Mouse (Mus musculus) limb, embryonic 11.5 days (tissue): ENCODE data around the gene Pkig. TPM values are rescaled to one million over a fixed set of nuclear protein-coding genes. Genes with fewer than 3 reads are reported as not detected.

Experiments used
- ATAC-seq: fragments of 200-750 bp; cut with Nextera tagmentation; 2 replicates; pipeline ENCODE4 v1.8.0; 2017; ENCODE audit warnings: low read depth; ENCODE audit not compliant: insufficient number of reproducible peaks, low FRiP score, low TSS enrichment
- DNase-seq: peaks from one replicate; pipeline ENCODE4 v3.0.0-alpha.2; 2015; ENCODE audit warnings: low spot score
- H3K27ac ChIP-seq: fragments of 300-500 bp; sonication (generic); replicated peaks from 2 replicates; pipeline ENCODE4 v1.5.1; 2014; ENCODE audit warnings: low read depth, mild to moderate bottlenecking, low read length
- H3K27me3 ChIP-seq: fragments of 300-500 bp; sonication (generic); 2 replicates; pipeline ENCODE4 v1.6.1; 2014; ENCODE audit warnings: mild to moderate bottlenecking, low read length, mixed read lengths; ENCODE audit not compliant: control insufficient read depth, insufficient read depth
- H3K36me3 ChIP-seq: fragments of 300-500 bp; sonication (generic); 2 replicates; pipeline ENCODE4 v1.6.1; 2014; ENCODE audit warnings: mild to moderate bottlenecking, low read length, moderate library complexity, mixed read lengths; ENCODE audit not compliant: control insufficient read depth, insufficient read depth
- H3K4me1 ChIP-seq: fragments of 300-500 bp; sonication (generic); 2 replicates; pipeline ENCODE4 v1.6.1; 2014; ENCODE audit warnings: low read length, mixed read lengths; ENCODE audit not compliant: control insufficient read depth, insufficient read depth
- H3K4me2 ChIP-seq: fragments of 300-500 bp; sonication (generic); 2 replicates; pipeline ENCODE4 v1.6.1; 2014; ENCODE audit warnings: low read depth, mild to moderate bottlenecking, moderate library complexity; ENCODE audit not compliant: severe bottlenecking
- H3K4me3 ChIP-seq: fragments of 300-500 bp; sonication (generic); 2 replicates; pipeline ENCODE4 v1.5.1; 2014; ENCODE audit warnings: low read depth, low read length
- H3K9ac ChIP-seq: fragments of 300-500 bp; sonication (generic); 2 replicates; pipeline ENCODE4 v1.6.1; 2014; ENCODE audit warnings: mild to moderate bottlenecking, low read length
- H3K9me3 ChIP-seq: fragments of 300-500 bp; sonication (generic); 2 replicates; pipeline ENCODE4 v1.6.1; 2016; ENCODE audit warnings: low read length; ENCODE audit not compliant: control insufficient read depth
- WGBS: fragments of 180-500 bp; shearing (Covaris S2); extraction: QIAGEN DNeasy Blood & Tissue Kit; methylation state at CpG from one replicate; pipeline ENCODE4 v1.1.7; 2014; 5-methylcytosine and 5-hydroxymethylcytosine counted together
- polyA plus RNA-seq: library from polyadenylated mRNA; unstranded; fragments of >200 nt; fragmentation: Nextera tagmentation; extraction: Ambion mirVana; gene quantifications from 2 replicates; pipeline ENCODE4 v1.2.1, GENCODE M21; 2014

Pkig gene
- 174 and 177 TPM in 2 replicates for polyA plus RNA-seq

DNA sequence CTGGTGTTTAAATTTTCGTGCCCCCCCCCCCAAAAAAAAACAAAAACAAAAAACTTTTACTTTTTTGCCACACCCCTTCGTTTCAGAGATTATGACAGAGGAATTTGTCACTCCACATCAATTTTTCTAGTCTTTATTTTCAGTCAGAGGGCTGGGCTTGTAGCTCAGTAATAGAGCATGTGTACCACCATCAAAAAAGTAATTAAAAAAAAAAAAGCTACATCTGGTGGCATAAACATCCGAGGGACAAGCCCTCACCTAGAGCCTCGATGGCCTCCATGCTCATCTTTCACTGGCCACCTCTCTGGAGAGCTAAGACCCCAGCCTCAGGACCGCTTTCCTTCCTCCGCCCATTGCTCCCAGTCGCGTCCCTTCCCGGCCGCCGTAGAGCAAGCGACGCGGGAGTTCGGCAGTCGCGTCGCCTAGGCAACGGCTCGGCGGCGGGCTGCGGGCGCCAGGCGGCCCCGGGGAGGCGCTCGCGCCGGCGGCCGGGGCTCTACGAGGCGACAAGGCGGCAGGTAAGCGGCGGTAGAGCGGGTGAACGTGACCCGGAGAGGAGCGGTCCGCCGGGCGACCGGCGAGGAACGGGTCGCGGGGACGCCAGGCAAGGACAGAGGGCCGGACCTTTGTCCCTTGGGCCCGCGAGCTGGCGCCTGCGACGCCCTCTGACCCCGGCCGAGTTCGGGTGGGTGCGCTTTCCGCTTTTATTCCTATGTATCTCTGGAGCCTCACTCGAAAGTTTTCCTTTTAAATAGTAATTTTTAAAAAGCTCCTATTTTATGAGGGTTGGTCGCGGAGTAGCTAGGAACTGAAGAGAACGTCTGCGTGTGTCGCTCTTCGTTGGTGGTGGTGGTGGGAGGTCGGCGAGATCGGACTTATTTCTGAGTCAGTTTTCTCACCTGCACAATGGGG is at the start of gene Pkig:
Gene Pkig (plus strand): TSS at position 412 of the 912 bp plus-strand sequence.
- Histone ChIP-seq H3K9ac (peak within 1 kb of the TSS; percentile 82), H3K4me3 (peak within 1 kb of the TSS; percentile 81), H3K4me2 (peak within 1 kb of the TSS; percentile 47), H3K36me3 (no peaks in the 10 kb centered on the region), H3K27me3 (no peaks in the 10 kb centered on the region), H3K27ac (peak within 1 kb of the TSS; percentile 71; the same call in 1 of the 2 replicates), H3K9me3 (no peaks in the 10 kb centered on the region), H3K4me1 (peaks cover 3% of the 10 kb centered on the region; the same call in 1 of the 2 replicates)
- WGBS: under 1% methylated on average over 71 of the region's 71 CpGs
- ATAC-seq: peak; percentile 90
- peak; percentile 94 for DNase-seq

DNA sequence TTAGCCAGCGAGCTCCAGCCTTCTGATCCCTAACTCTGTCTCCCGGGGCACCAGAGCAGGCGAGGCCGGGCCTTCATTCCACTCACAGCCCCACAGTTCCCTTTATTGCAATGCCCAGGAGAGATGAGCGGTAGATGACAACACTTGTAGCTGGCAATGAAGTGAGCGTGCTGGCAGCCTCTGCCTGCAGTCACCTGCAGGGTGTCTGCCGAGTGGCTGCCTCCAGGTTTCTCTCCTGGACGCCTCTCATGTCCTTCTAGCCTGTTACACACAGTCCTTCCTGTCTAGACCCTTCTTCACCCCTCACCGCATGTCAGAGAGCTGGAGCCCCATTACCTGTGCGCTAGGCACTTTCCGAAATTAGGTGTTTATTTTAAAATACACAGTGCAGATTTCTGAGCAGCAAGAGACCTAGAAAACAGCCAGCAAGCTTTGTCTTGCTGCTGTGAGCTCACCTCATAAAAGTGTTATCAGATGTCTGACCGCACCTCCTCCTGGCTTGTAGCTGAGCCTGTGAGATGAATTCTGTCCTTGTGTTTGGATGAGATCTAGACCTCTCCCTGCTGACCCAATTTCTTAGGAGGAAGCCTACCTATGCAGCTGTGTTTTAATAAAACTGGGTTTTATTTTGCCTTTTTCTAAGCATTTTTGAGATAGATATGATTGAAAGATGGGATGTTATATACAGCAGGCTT is 48.8 kb upstream of the Pkig start:
- 85% methylated on average over 12 of the region's 12 CpGs for WGBS

DNA sequence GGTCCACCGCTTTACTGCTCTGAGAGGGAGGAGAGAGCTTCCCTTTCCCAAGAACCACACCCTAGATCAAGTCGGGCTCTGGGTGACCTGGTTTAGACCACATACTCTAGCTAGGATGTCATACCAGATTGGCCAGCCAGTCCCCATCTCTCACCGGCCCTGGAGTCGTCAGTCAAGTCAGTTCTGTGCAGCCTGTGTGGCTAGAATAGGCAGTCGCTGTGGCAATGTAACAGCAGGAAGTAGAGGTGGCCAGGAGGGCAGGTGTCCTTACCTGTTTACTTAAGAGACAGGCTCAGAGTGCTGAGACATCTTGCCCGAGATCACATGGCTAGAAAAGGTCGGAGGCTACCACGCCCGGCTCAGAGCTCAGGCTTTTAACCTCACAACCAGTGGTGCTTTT is 47.0 kb upstream of the Pkig start:
- ATAC-seq (no peak), DNase-seq (no peak)
- 62% methylated on average over 9 of the region's 9 CpGs for WGBS
- no peaks in the 10 kb centered on the region for H3K9me3 ChIP-seq
- H3K4me3 ChIP-seq: no peak overlapping the region
- no peak overlapping the region for H3K27ac ChIP-seq
- H3K4me2 ChIP-seq: no peak overlapping the region
- H3K36me3 ChIP-seq: peaks cover 11% of the 10 kb centered on the region
- H3K9ac ChIP-seq: no peak overlapping the region
- no peaks in the 10 kb centered on the region for H3K4me1 ChIP-seq
- H3K27me3 ChIP-seq: no peaks in the 10 kb centered on the region

More for the DNA sequence above, 48.8 kb upstream of the Pkig start:
- Histone ChIP-seq H3K4me1 (no peaks in the 10 kb centered on the region), H3K36me3 (peaks cover 5% of the 10 kb centered on the region), H3K27me3 (no peaks in the 10 kb centered on the region), H3K4me3 (no peak overlapping the region), H3K27ac (no peak overlapping the region), H3K9ac (no peak overlapping the region), H3K4me2 (no peak overlapping the region), H3K9me3 (no peaks in the 10 kb centered on the region)
- ATAC-seq (no peak), DNase-seq (no peak)

DNA sequence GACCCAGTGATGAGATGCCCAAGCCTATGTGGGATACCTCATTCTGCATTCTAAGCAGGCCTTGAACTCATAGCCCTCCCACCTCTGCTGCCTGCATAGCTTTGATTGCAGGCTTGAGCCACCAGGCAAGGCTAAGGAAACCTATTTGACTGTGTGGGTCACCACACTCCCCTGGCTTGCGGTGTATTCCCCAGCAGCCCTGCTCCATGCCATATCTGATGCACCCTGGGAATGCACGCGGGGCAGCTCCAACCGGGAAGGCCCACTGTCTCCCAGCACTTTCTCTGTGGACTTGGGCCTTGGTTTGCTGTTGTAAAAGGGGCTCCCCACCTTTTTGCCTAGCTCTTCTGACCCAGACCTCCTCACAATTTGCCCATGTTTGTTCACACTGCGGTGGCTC is 45.0 kb upstream of the Pkig start:
- WGBS: 92% methylated on average over 5 of the region's 5 CpGs
- no peak overlapping the region for H3K4me3 ChIP-seq
- H3K9me3 ChIP-seq: no peaks in the 10 kb centered on the region
- no peak overlapping the region for H3K9ac ChIP-seq
- no peaks in the 10 kb centered on the region for H3K27me3 ChIP-seq
- no peak for DNase-seq
- no peak for ATAC-seq
- H3K36me3 ChIP-seq: peaks cover 11% of the 10 kb centered on the region
- no peaks in the 10 kb centered on the region for H3K4me1 ChIP-seq
- no peak overlapping the region for H3K4me2 ChIP-seq
- no peak overlapping the region for H3K27ac ChIP-seq

DNA sequence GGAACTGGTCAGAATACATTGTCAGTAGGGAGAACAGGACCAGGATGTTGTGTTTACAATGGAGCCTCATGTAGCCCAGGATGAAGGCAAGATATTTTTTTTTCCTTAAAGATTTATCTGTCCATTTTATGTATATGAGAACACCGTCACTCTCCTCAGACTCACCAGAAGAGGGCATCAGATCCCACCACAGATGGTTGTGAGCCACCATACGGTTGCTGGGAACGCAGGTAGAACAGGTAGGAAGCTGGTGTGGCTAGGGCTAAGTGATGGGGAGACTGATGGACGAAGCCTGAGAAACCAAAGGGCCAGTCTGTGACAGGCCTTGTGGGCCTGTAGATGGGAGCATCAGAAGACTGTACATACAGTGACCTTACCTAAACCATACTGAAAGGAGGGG is 44.2 kb upstream of the Pkig start:
- no peaks in the 10 kb centered on the region for H3K4me1 ChIP-seq
- H3K36me3 ChIP-seq: peaks cover 11% of the 10 kb centered on the region
- DNase-seq (no peak), ATAC-seq (no peak)
- no peak overlapping the region for H3K9ac ChIP-seq
- H3K27ac ChIP-seq: no peak overlapping the region
- H3K9me3 ChIP-seq: no peaks in the 10 kb centered on the region
- H3K4me3 ChIP-seq: no peak overlapping the region
- no peak overlapping the region for H3K4me2 ChIP-seq
- no peaks in the 10 kb centered on the region for H3K27me3 ChIP-seq
- WGBS: 92% methylated on average over 4 of the region's 4 CpGs

DNA sequence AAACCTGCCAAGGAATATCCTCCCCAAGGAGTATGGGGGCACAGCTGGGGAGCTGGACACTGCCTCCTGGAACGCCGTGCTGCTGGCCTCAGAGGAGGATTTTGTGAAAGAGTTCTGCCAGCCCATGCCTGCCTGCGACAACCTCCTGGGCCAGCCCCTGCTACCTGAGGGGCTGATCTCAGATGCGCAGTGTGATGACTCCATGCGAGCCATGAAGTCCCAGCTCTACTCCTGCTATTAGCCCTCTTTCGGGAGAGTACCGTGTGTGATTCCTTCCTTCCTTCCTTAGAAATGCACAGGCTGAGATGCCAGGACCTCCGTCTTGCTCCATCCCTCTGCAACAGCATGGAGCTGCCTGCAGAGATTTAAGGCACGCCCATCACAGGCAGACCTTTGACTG is 42.8 kb upstream of the Pkig start:
- Histone ChIP-seq H3K4me2 (no peak overlapping the region), H3K27ac (no peak overlapping the region), H3K4me1 (no peaks in the 10 kb centered on the region), H3K4me3 (no peak overlapping the region), H3K36me3 (peaks cover 11% of the 10 kb centered on the region), H3K9me3 (no peaks in the 10 kb centered on the region), H3K9ac (no peak overlapping the region), H3K27me3 (no peaks in the 10 kb centered on the region)
- DNase-seq (no peak), ATAC-seq (no peak)
- 94% methylated on average over 9 of the region's 9 CpGs for WGBS

DNA sequence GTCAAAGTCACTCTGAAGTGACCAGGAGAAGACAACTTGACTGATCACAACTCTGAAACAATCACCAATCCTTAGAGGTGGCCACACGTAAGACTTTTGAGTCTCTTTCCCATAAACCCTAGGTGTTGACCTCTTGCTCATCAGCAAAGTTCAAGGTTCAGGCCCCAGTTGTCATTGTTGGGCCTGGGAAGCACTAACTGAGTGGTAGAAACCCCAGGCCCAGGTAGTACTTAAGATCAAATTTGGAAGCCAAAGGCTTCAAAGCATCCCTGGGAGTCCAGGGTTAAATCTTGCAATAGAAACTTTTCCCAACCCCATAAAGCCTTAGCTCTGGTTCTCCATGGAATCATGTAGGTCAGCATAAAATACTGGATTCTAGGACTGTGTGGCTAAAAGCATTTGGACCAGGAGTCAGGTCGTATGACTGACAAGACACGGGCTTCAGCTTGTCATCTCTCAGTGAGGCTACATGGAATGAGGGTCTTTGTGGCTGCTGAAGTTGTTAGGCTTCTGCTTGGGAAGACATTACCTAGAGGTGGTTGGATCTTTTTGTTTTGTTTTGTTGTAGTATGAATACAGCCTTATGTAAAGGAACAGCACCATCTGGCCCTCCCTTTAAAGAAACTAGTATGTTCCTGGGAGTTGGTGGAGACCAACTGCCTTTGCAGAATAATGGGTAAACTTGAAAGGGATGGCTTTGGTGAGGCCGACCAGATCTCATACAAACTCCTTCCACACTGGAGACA is 42.1 kb upstream of the Pkig start:
- Histone ChIP-seq H3K27ac (no peak overlapping the region), H3K9ac (no peak overlapping the region), H3K36me3 (peaks cover 13% of the 10 kb centered on the region), H3K27me3 (no peaks in the 10 kb centered on the region), H3K4me3 (no peak overlapping the region), H3K4me2 (no peak overlapping the region), H3K4me1 (no peaks in the 10 kb centered on the region), H3K9me3 (no peaks in the 10 kb centered on the region)
- DNase-seq (no peak), ATAC-seq (no peak)
- WGBS: 89% methylated on average over 4 of the region's 4 CpGs

DNA sequence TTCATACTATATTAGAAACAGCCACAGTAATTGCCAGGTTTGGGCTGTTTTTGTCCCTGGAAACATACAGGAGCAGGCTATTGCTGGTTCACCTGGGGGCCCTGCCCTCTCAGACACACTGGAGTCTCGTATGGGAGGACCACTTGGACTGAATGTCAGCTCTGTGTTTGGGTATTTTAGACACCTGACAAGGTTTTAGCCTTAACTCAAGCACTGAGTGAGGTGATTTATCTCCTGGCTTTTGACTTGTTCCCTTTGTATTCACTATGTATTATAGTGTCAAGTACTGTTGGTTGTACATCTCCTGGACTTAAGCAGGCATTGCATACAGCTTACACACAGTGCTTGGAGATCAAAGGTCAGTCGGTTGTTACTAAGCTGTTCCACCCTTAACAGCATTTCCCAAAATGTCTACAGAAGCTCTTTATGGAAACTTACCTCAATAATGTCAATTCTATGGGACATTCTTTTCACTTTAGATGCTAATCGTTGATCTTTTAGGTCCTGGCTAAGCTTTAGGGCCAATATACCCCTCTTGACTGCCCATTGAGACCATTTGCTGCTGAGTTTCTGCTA is 41.4 kb upstream of the Pkig start:
- H3K4me3 ChIP-seq: no peak overlapping the region
- H3K4me2 ChIP-seq: no peak overlapping the region
- H3K9me3 ChIP-seq: no peaks in the 10 kb centered on the region
- no peak for ATAC-seq
- H3K4me1 ChIP-seq: no peaks in the 10 kb centered on the region
- WGBS: 89% methylated on average over 3 of the region's 3 CpGs
- DNase-seq: no peak
- no peaks in the 10 kb centered on the region for H3K27me3 ChIP-seq
- H3K9ac ChIP-seq: no peak overlapping the region
- H3K36me3 ChIP-seq: peaks cover 13% of the 10 kb centered on the region
- no peak overlapping the region for H3K27ac ChIP-seq
